Mouse (Mus musculus): ENCODE measurements at regions not wholly inside any gene's neighbourhood (a gene's known extent, or its start where the extent isn't known, plus 50 kb on each side); places are given as distances from the start of the nearest gene placed in this dataset.

- H3K36me3 ChIP-seq, result no peaks in the 10 kb centered on the region
- no peaks in the 10 kb centered on the region; the same call in 1 of the 2 replicates for H3K27me3 ChIP-seq
- no peaks in the 10 kb centered on the region for H3K9me3 ChIP-seq (replicated peaks)
- no peak for ATAC-seq (replicated peaks; ENCODE audit: low FRiP score)
- H3K4me1 ChIP-seq, result no peaks in the 10 kb centered on the region
- H3K9ac ChIP-seq, result no peak overlapping the region
- 87% methylated on average over 4 of the region's 4 CpGs for WGBS
- H3K4me2 ChIP-seq, result no peak overlapping the region
- no peak overlapping the region for H3K27ac ChIP-seq
- no peak overlapping the region for H3K4me3 ChIP-seq (replicated peaks)
These were observed 158.3 kb upstream of the Plxnc1 start for GRCm38 (mm10) chr10:95102981-95103380.

GRCm38 (mm10) chr10:95099906-95100305, 155.3 kb upstream of the Plxnc1 start:
- no peak overlapping the region for H3K9ac ChIP-seq
- no peaks in the 10 kb centered on the region for H3K36me3 ChIP-seq
- WGBS, result 82% methylated on average over 5 of the region's 5 CpGs
- H3K27me3 ChIP-seq, result no peaks in the 10 kb centered on the region; the same call in 1 of the 2 replicates
- ATAC-seq (replicated peaks; ENCODE audit: low FRiP score), result no peak
- no peak overlapping the region for H3K4me3 ChIP-seq (replicated peaks)
- H3K9me3 ChIP-seq (replicated peaks), result no peaks in the 10 kb centered on the region
- no peak overlapping the region for H3K4me2 ChIP-seq
- H3K27ac ChIP-seq, result no peak overlapping the region
- H3K4me1 ChIP-seq, result no peaks in the 10 kb centered on the region

GRCm38 (mm10) chr10:95095847-95096246, 151.2 kb upstream of the Plxnc1 start:
- H3K4me2 ChIP-seq, result no peak overlapping the region
- H3K27me3 ChIP-seq, result peaks cover 4% of the 10 kb centered on the region; the same call in 1 of the 2 replicates
- H3K4me1 ChIP-seq, result 0 out of 2 replicates have a peak, but pooled peaks cover 2% of the 10 kb centered on the region
- H3K9me3 ChIP-seq (replicated peaks), result no peaks in the 10 kb centered on the region
- H3K9ac ChIP-seq, result no peak overlapping the region
- H3K36me3 ChIP-seq, result no peaks in the 10 kb centered on the region
- no peak overlapping the region for H3K4me3 ChIP-seq (replicated peaks)
- H3K27ac ChIP-seq, result no peak overlapping the region
- WGBS, result 87% methylated on average over 4 of the region's 4 CpGs
- ATAC-seq (replicated peaks; ENCODE audit: low FRiP score), result no peak

- Histone ChIP-seq H3K4me2 (no peak overlapping the region), H3K9ac (no peak overlapping the region), H3K27me3 (peaks cover 4% of the 10 kb centered on the region; the same call in 1 of the 2 replicates), H3K9me3 (replicated peaks) (no peaks in the 10 kb centered on the region), H3K27ac (no peak overlapping the region), H3K36me3 (no peaks in the 10 kb centered on the region), H3K4me1 (0 out of 2 replicates have a peak, but pooled peaks cover 4% of the 10 kb centered on the region), H3K4me3 (replicated peaks) (no peak overlapping the region)
- 73% methylated on average over 8 of the region's 8 CpGs for WGBS
- ATAC-seq (replicated peaks; ENCODE audit: low FRiP score), result no peak
These were observed 150.1 kb upstream of the Plxnc1 start for GRCm38 (mm10) chr10:95094771-95095170.

GRCm38 (mm10) chr10:95093266-95093665, 148.6 kb upstream of the Plxnc1 start:
- Histone ChIP-seq H3K4me3 (replicated peaks) (no peak overlapping the region), H3K36me3 (no peaks in the 10 kb centered on the region), H3K27me3 (0 out of 2 replicates have a peak, but pooled peaks cover 11% of the 10 kb centered on the region), H3K27ac (no peak overlapping the region), H3K4me1 (0 out of 2 replicates have a peak, but pooled peaks cover 8% of the 10 kb centered on the region), H3K9me3 (replicated peaks) (no peaks in the 10 kb centered on the region), H3K9ac (no peak overlapping the region), H3K4me2 (no peak overlapping the region)
- WGBS, result 42% methylated on average over 5 of the region's 5 CpGs
- no peak for ATAC-seq (replicated peaks; ENCODE audit: low FRiP score)

- Histone ChIP-seq H3K27me3 (peaks cover 24% of the 10 kb centered on the region), H3K36me3 (no peaks in the 10 kb centered on the region), H3K4me3 (replicated peaks) (no peak overlapping the region), H3K9me3 (replicated peaks) (no peaks in the 10 kb centered on the region), H3K4me1 (0 out of 2 replicates have a peak, but pooled peaks cover 8% of the 10 kb centered on the region), H3K4me2 (no peak overlapping the region), H3K27ac (no peak overlapping the region), H3K9ac (no peak overlapping the region)
- no peak for ATAC-seq (replicated peaks; ENCODE audit: low FRiP score)
- 57% methylated on average over 6 of the region's 6 CpGs for WGBS
These were observed 146.5 kb upstream of the Plxnc1 start for GRCm38 (mm10) chr10:95091086-95091485.

- peaks cover 24% of the 10 kb centered on the region for H3K27me3 ChIP-seq
- H3K9me3 ChIP-seq (replicated peaks), result no peaks in the 10 kb centered on the region
- H3K4me3 ChIP-seq (replicated peaks), result no peak overlapping the region
- H3K36me3 ChIP-seq, result no peaks in the 10 kb centered on the region
- no peak overlapping the region for H3K4me2 ChIP-seq
- WGBS, result 50% methylated on average over 4 of the region's 4 CpGs
- no peak for ATAC-seq (replicated peaks; ENCODE audit: low FRiP score)
- no peak overlapping the region for H3K27ac ChIP-seq
- 0 out of 2 replicates have a peak, but pooled peaks cover 10% of the 10 kb centered on the region for H3K4me1 ChIP-seq
- H3K9ac ChIP-seq, result no peak overlapping the region
These were observed 146.0 kb upstream of the Plxnc1 start for GRCm38 (mm10) chr10:95090641-95091040.

- H3K4me1 ChIP-seq, result 0 out of 2 replicates have a peak, but pooled peaks cover 11% of the 10 kb centered on the region
- no peak overlapping the region for H3K9ac ChIP-seq
- no peaks in the 10 kb centered on the region for H3K36me3 ChIP-seq
- no peak overlapping the region for H3K4me2 ChIP-seq
- H3K9me3 ChIP-seq (replicated peaks), result no peaks in the 10 kb centered on the region
- ATAC-seq (replicated peaks; ENCODE audit: low FRiP score), result no peak
- H3K27me3 ChIP-seq, result peaks cover 24% of the 10 kb centered on the region
- 82% methylated on average over 9 of the region's 9 CpGs for WGBS
- H3K27ac ChIP-seq, result no peak overlapping the region
- no peak overlapping the region for H3K4me3 ChIP-seq (replicated peaks)
These were observed 145.4 kb upstream of the Plxnc1 start for GRCm38 (mm10) chr10:95090035-95090434.

GRCm38 (mm10) chr10:95087864-95088570, 143.4 kb upstream of the Plxnc1 start:
- Histone ChIP-seq H3K9me3 (replicated peaks) (no peaks in the 10 kb centered on the region), H3K9ac (no peak overlapping the region), H3K27me3 (peaks cover 24% of the 10 kb centered on the region), H3K4me3 (replicated peaks) (no peak overlapping the region), H3K4me1 (0 out of 2 replicates have a peak, but pooled peaks cover 11% of the 10 kb centered on the region), H3K4me2 (no peak overlapping the region), H3K27ac (no peak overlapping the region), H3K36me3 (no peaks in the 10 kb centered on the region)
- ATAC-seq (replicated peaks; ENCODE audit: low FRiP score), result peak; percentile 83
- WGBS, result 35% methylated on average over 13 of the region's 13 CpGs

- H3K27ac ChIP-seq, result no peak overlapping the region
- H3K4me3 ChIP-seq (replicated peaks), result no peak overlapping the region
- 47% methylated on average over 4 of the region's 4 CpGs for WGBS
- peaks cover 20% of the 10 kb centered on the region for H3K27me3 ChIP-seq
- H3K4me2 ChIP-seq, result no peak overlapping the region
- no peaks in the 10 kb centered on the region for H3K9me3 ChIP-seq (replicated peaks)
- no peak overlapping the region for H3K9ac ChIP-seq
- no peak for ATAC-seq (replicated peaks; ENCODE audit: low FRiP score)
- H3K36me3 ChIP-seq, result no peaks in the 10 kb centered on the region
- 0 out of 2 replicates have a peak, but pooled peaks cover 11% of the 10 kb centered on the region for H3K4me1 ChIP-seq
These were observed 142.1 kb upstream of the Plxnc1 start for GRCm38 (mm10) chr10:95086755-95087154.

- H3K27ac ChIP-seq, result no peak overlapping the region
- H3K9me3 ChIP-seq (replicated peaks), result no peaks in the 10 kb centered on the region
- peaks cover 20% of the 10 kb centered on the region for H3K27me3 ChIP-seq
- no peaks in the 10 kb centered on the region for H3K36me3 ChIP-seq
- H3K9ac ChIP-seq, result no peak overlapping the region
- H3K4me3 ChIP-seq (replicated peaks), result no peak overlapping the region
- H3K4me2 ChIP-seq, result no peak overlapping the region
- no peak for ATAC-seq (replicated peaks; ENCODE audit: low FRiP score)
- 66% methylated on average over 8 of the region's 8 CpGs for whole genome bisulfite sequencing
- 0 out of 2 replicates have a peak, but pooled peaks cover 8% of the 10 kb centered on the region for H3K4me1 ChIP-seq
These were observed 141.1 kb upstream of the Plxnc1 start for GRCm38 (mm10) chr10:95085688-95086268.

GRCm38 (mm10) chr10:95083341-95084148, 138.9 kb upstream of the Plxnc1 start:
- H3K4me3 ChIP-seq (replicated peaks), result no peak overlapping the region
- no peaks in the 10 kb centered on the region for H3K36me3 ChIP-seq
- no peaks in the 10 kb centered on the region for H3K9me3 ChIP-seq (replicated peaks)
- whole genome bisulfite sequencing, result 66% methylated on average over 14 of the region's 14 CpGs
- H3K4me1 ChIP-seq, result 0 out of 2 replicates have a peak, but pooled peaks cover 6% of the 10 kb centered on the region
- H3K4me2 ChIP-seq, result no peak overlapping the region
- no peak overlapping the region for H3K9ac ChIP-seq
- peaks cover 13% of the 10 kb centered on the region for H3K27me3 ChIP-seq
- ATAC-seq (replicated peaks; ENCODE audit: low FRiP score), result no peak
- no peak overlapping the region for H3K27ac ChIP-seq
